Mouse (Mus musculus) testis, adult 2 months (tissue): ENCODE results near the gene Hivep1. TPM values are rescaled to one million over a fixed set of nuclear protein-coding genes. Genes with fewer than 3 reads are reported as not detected.

Source experiments
- H3K27ac ChIP-seq: fragments of 200-500 bp; 2 replicates; pipeline ENCODE4 v1.5.1; 2012; ENCODE audit warnings: low read depth, low read length; ENCODE audit not compliant: control insufficient read depth, insufficient read depth
- H3K27me3 ChIP-seq: fragments of 200-500 bp; 2 replicates; pipeline ENCODE4 v1.6.1; 2012; ENCODE audit warnings: mild to moderate bottlenecking, low read length, moderate library complexity; ENCODE audit not compliant: control insufficient read depth, insufficient read depth
- H3K36me3 ChIP-seq: fragments of 200-500 bp; 2 replicates; pipeline ENCODE4 v1.6.1; 2012; ENCODE audit warnings: mild to moderate bottlenecking, low read length; ENCODE audit not compliant: control insufficient read depth, insufficient read depth
- H3K4me1 ChIP-seq: fragments of 200-500 bp; 2 replicates; pipeline ENCODE4 v1.6.1; 2012; ENCODE audit warnings: low read length; ENCODE audit not compliant: control insufficient read depth, insufficient read depth
- H3K4me3 ChIP-seq: fragments of 200-500 bp; 2 replicates; pipeline ENCODE4 v1.5.1; 2012; ENCODE audit warnings: low read depth, mild to moderate bottlenecking, low read length, moderate library complexity, mixed read lengths; ENCODE audit not compliant: control insufficient read depth
- CTCF ChIP-seq: fragments of 200-500 bp; IDR thresholded peaks from 2 replicates; pipeline ENCODE4 v1.5.1; 2012; ENCODE audit warnings: low read depth, mild to moderate bottlenecking, inconsistent platforms, low read length, moderate library complexity; ENCODE audit not compliant: control insufficient read depth, insufficient read depth, insufficient replicate concordance
- POLR2A ChIP-seq: fragments of 200-500 bp; IDR thresholded peaks from 2 replicates; pipeline ENCODE4 v1.6.1; 2012; ENCODE audit warnings: low read depth, mild to moderate bottlenecking, inconsistent platforms, low read length, moderate library complexity; ENCODE audit not compliant: control insufficient read depth
- polyA plus RNA-seq: library from polyadenylated mRNA; depleted of rRNA; stranded (reverse); fragments of >200 nt; gene quantifications from 2 replicates; pipeline ENCODE4 v1.2.3, GENCODE M21; 2012; rRNA removed

Gene Hivep1
- polyA plus RNA-seq: 16.7 and 18.3 TPM in 2 replicates

DNA sequence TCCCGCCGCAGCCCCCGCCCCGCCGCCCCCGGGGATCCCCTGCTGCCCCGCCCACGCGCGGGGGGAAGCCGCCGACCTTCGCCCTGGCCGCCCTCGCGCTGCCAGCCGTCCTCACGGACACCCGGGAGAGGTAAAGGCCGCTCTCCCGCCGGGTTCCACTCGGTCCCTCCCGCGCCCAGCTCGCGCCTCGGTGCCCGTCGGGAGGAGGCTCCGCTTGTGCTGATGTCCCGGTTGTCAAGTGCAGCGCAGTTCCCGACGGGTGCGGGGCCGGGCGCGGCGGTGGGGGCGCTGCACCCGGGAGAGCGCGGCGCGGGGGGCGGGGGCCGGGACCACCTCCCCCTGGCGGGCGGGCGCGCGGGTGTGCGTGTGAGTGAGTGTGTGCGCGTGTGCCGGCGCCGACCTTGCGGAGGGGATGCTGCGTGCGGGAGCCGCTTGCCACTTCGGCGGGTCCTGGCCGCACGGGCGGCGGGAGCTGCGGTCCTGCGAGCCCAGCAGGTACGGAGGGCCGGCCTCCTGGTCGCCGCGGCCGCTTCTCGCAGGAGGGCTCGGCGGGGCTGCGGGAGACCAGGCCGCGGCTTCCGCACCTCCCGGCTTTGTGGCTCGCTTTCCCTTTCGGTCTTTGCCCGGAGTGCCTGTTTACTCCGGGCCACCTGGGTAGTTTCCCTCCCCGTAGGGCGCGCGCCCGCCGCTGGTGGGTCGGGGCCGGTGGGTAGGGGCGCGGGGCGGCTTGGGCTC lies at the start of gene Hivep1:
Hivep1 (plus strand) TSS at position 61 of the 735 bp plus-strand sequence.
- Histone ChIP-seq H3K36me3 (no peaks in the 10 kb centered on the region), H3K4me1 (peaks cover 18% of the 10 kb centered on the region), H3K27ac (peak within 1 kb of the TSS; percentile 82), H3K4me3 (peak within 1 kb of the TSS; percentile 95), H3K27me3 (no peaks in the 10 kb centered on the region)
- TF ChIP-seq POLR2A: no peak
- TF ChIP-seq CTCF: no peak

DNA sequence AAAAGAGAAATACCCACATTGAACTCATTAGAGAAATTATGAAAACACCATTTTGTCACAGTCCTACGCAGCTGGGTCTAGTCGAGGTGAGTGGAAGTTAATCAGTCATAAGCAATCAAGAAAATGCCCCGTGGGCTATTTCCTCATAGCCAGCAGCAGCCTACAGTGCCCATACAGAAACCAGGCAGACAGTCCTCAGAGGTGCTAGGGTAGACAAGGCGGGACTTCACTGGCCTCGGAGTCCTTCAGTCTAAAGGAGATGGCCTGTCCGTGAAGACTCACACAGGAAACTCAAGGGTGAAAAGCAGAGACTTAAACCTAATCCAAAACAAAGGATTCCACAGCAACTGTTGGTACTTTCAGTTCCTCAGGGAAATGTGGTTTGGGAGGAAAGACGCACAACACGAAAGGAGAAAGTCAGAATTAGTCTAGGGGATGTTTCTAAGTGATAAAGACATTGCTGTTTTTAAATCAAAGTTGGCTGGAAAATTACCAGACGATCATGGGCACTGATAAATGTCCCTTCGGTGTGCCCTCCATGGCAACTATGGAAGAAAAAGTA lies 36.3 kb upstream of the Hivep1 start:
- Histone ChIP-seq H3K27ac (no peak overlapping the region), H3K36me3 (no peaks in the 10 kb centered on the region), H3K4me3 (no peak overlapping the region), H3K4me1 (no peaks in the 10 kb centered on the region), H3K27me3 (no peaks in the 10 kb centered on the region)
- no peak for TF ChIP-seq CTCF
- TF ChIP-seq POLR2A: no peak

DNA sequence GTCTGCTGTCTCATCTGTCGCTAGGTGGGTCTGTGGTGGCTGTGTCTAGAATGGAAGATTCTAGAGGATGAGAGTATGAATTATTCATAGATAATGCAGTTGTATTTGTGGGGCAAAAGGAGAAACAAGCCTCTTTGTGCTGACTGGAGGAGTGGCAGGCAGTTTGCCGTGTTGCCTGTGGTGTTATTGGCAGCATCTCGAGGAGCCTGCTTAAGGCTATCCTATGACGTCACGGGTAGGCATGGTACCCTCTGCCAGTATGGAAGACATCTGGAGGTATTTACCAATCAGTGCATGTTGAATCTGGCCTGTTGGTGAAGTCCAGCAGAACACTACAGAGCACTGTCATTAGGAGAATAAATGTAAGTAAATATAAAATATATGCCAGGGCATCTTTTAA lies 35.6 kb upstream of the Hivep1 start:
- TF ChIP-seq POLR2A (no peak), CTCF (no peak)
- Histone ChIP-seq H3K27me3 (no peaks in the 10 kb centered on the region), H3K4me1 (no peaks in the 10 kb centered on the region), H3K36me3 (no peaks in the 10 kb centered on the region), H3K27ac (no peak overlapping the region), H3K4me3 (no peak overlapping the region)

DNA sequence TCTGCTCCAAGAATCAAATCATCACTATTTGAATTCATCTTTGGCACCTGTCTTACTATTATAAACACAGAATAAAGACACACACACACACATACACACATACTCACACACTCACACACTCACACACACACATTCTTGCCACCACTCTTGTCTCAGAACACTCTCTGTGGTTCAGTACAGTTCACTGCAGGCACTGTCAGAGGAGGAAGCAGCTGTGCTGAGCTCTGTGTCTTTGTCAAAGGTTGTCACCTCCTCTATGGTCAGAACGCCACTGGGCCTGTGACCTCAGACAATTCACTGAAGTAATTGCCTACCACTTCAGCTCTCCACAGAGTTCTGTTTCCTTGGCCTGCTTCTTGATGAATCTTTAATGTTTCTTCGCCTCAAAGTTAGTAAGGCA lies 33.5 kb upstream of the Hivep1 start:
- Histone ChIP-seq H3K27ac (no peak overlapping the region), H3K36me3 (no peaks in the 10 kb centered on the region), H3K4me1 (no peaks in the 10 kb centered on the region), H3K4me3 (no peak overlapping the region), H3K27me3 (no peaks in the 10 kb centered on the region)
- TF ChIP-seq CTCF (no peak), POLR2A (no peak)

DNA sequence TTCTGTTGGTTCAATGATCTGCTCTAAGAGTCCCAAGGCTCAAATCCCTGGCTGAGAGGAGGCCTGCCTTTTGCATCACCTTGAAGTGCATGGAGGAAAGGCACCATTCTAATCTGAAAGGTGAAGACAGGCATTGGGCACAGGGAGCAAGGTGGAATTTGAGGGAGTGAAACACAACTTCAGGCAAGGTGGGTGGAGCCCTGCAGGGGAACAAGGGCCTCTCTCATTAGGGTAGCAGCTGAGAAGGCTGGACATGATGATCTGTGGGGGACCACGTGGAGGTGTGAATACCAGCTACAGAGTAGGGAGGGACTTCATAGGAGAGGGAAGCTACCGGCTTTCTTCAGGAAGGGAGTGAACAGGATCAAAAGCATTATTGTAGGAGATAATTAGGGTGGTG lies 10.6 kb upstream of the Hivep1 start:
- no peak for TF ChIP-seq CTCF
- no peak for TF ChIP-seq POLR2A
- Histone ChIP-seq H3K27ac (no peak overlapping the region), H3K4me3 (no peak overlapping the region), H3K4me1 (no peaks in the 10 kb centered on the region; the same call in 1 of the 2 replicates), H3K27me3 (no peaks in the 10 kb centered on the region), H3K36me3 (no peaks in the 10 kb centered on the region)

DNA sequence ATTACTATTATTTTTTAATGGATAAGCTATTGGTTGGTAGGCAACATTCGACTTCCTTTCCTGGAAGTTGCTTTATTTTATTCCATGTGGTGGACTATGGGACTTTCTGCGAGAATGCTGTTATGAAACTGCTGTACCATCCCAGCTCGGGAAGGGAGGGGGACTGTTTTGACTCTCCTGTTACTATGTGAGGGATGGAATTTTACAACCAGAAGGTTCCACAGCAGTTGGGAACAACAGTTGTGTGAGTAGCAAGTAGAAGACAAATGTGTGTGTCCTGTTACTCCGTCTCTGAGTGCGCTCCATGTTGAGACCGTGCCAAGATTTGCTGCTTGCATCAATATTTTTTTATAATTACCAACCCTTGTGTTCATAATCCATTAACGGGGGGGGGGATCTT lies 8.4 kb upstream of the Hivep1 start:
- peak overlapping the region; percentile 61 for H3K27ac ChIP-seq
- no peaks in the 10 kb centered on the region for H3K36me3 ChIP-seq
- TF ChIP-seq CTCF (no peak), POLR2A (no peak)
- peaks cover 2% of the 10 kb centered on the region for H3K4me1 ChIP-seq
- no peaks in the 10 kb centered on the region for H3K27me3 ChIP-seq
- H3K4me3 ChIP-seq: peak overlapping the region; percentile 45; the same call in 1 of the 2 replicates

DNA sequence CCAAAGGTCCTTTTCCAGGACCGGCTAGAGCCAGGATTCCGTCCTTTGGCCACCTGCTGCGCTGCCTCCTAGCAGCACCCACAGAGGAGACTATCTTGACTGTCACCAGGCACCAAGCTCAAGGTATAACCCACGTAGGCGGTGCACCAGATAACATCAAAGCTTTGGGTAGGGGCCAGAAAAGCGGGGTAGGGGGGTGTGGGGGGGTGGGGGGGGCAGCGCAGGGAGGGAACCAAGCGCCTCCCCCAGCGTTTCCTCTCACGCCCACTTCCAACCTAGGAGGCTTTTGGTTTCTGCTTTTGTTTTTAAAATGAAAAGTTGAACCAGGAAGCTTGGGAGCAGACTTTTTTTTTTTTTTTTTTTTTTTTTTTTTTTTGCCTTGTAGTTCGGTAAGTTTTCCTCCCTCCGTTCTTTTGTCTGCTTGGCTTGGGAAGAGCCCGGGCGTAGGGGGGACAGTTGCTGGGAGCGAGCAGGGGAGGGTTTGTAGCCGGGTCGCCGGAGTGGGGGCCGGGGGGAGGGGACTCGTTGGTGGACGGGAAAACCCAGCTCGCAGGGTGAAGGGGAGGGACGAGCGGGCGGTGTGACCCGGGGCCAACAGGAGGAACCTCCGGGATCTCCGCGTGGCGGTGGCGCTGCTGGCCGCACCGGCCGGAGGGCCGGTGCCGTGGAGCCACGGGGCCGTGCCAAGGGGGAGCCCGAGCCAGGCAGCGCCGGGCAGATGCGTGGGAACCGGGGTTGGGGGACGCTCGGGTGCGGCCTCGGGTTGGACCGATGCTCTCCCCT lies 2.6 kb upstream of the Hivep1 start:
- Histone ChIP-seq H3K27me3 (no peaks in the 10 kb centered on the region), H3K27ac (peak overlapping the region; percentile 54), H3K4me1 (peaks cover 20% of the 10 kb centered on the region), H3K4me3 (peak overlapping the region; percentile 88), H3K36me3 (no peaks in the 10 kb centered on the region)
- TF ChIP-seq CTCF (no peak), POLR2A (no peak)
